Mouse (Mus musculus): ENCODE measurements around the gene D130052B06Rik. TPM values are rescaled to one million over a fixed set of nuclear protein-coding genes. Genes with fewer than 3 reads are reported as not detected.

D130052B06Rik gene
- total RNA-seq (2014; fragmentation: Nextera tagmentation) (not detected in 2 replicates), total RNA-seq (2017) (not detected in 2 replicates)

- no peak for ATAC-seq (replicated peaks; ENCODE audit: poor library complexity, severe bottlenecking)
Observed at GRCm38 (mm10) chr11:33598986-33599385, at the start of gene D130052B06Rik. D130052B06Rik (plus strand) TSS chr11:33599302.

GRCm38 (mm10) chr11:33550861-33551560, 48.1 kb upstream of the D130052B06Rik start:
- no peak for ATAC-seq (replicated peaks; ENCODE audit: poor library complexity, severe bottlenecking)

GRCm38 (mm10) chr11:33554123-33554522, 45.0 kb upstream of the D130052B06Rik start:
- no peak for ATAC-seq (replicated peaks; ENCODE audit: poor library complexity, severe bottlenecking)

GRCm38 (mm10) chr11:33563921-33564320, 35.2 kb upstream of the D130052B06Rik start:
- no peak for ATAC-seq (replicated peaks; ENCODE audit: poor library complexity, severe bottlenecking)

GRCm38 (mm10) chr11:33570413-33570812, 28.7 kb upstream of the D130052B06Rik start:
- no peak for ATAC-seq (replicated peaks; ENCODE audit: poor library complexity, severe bottlenecking)

GRCm38 (mm10) chr11:33574944-33575343, 24.2 kb upstream of the D130052B06Rik start:
- no peak for ATAC-seq (replicated peaks; ENCODE audit: poor library complexity, severe bottlenecking)

- ATAC-seq (replicated peaks; ENCODE audit: poor library complexity, severe bottlenecking): no peak
Observed at GRCm38 (mm10) chr11:33578859-33579258, 20.2 kb upstream of the D130052B06Rik start, which contains the start of gene Gabrp. Gabrp (minus strand) TSS chr11:33578959.

- ATAC-seq (replicated peaks; ENCODE audit: poor library complexity, severe bottlenecking): no peak
Observed at GRCm38 (mm10) chr11:33579621-33580020, 19.5 kb upstream of the D130052B06Rik start.

- ATAC-seq (replicated peaks; ENCODE audit: poor library complexity, severe bottlenecking): no peak
Observed at GRCm38 (mm10) chr11:33586614-33587013, 12.5 kb upstream of the D130052B06Rik start.

GRCm38 (mm10) chr11:33590771-33591170, 8.3 kb upstream of the D130052B06Rik start:
- ATAC-seq (replicated peaks; ENCODE audit: poor library complexity, severe bottlenecking): no peak

GRCm38 (mm10) chr11:33592826-33593225, 6.3 kb upstream of the D130052B06Rik start:
- no peak for ATAC-seq (replicated peaks; ENCODE audit: poor library complexity, severe bottlenecking)

- no peak for ATAC-seq (replicated peaks; ENCODE audit: poor library complexity, severe bottlenecking)
Observed at GRCm38 (mm10) chr11:33596655-33597054, 2.4 kb upstream of the D130052B06Rik start.

GRCm38 (mm10) chr11:33603174-33603573, 4.1 kb downstream of the D130052B06Rik start:
- ATAC-seq (replicated peaks; ENCODE audit: poor library complexity, severe bottlenecking): no peak

GRCm38 (mm10) chr11:33607784-33608183, 8.7 kb downstream of the D130052B06Rik start:
- ATAC-seq (replicated peaks; ENCODE audit: poor library complexity, severe bottlenecking): no peak

GRCm38 (mm10) chr11:33614218-33614617, 15.1 kb downstream of the D130052B06Rik start:
- ATAC-seq (replicated peaks; ENCODE audit: poor library complexity, severe bottlenecking): peak; percentile 93

GRCm38 (mm10) chr11:33627136-33627742, 28.1 kb downstream of the D130052B06Rik start:
- no peak for ATAC-seq (replicated peaks; ENCODE audit: poor library complexity, severe bottlenecking)

GRCm38 (mm10) chr11:33637107-33637506, 38.0 kb downstream of the D130052B06Rik start:
- peak; percentile 50 for ATAC-seq (replicated peaks; ENCODE audit: poor library complexity, severe bottlenecking)

- no peak for ATAC-seq (replicated peaks; ENCODE audit: poor library complexity, severe bottlenecking)
Observed at GRCm38 (mm10) chr11:33649358-33649757, 50.3 kb downstream of the D130052B06Rik start.

GRCm38 (mm10) chr11:33654485-33654884, 55.4 kb downstream of the D130052B06Rik start:
- ATAC-seq (replicated peaks; ENCODE audit: poor library complexity, severe bottlenecking): no peak

- no peak for ATAC-seq (replicated peaks; ENCODE audit: poor library complexity, severe bottlenecking)
Observed at GRCm38 (mm10) chr11:33655221-33655620, 56.1 kb downstream of the D130052B06Rik start.

- no peak for ATAC-seq (replicated peaks; ENCODE audit: poor library complexity, severe bottlenecking)
Observed at GRCm38 (mm10) chr11:33655861-33656593, 56.9 kb downstream of the D130052B06Rik start.

All from granulocyte monocyte progenitor cell, adult 5-6 weeks (primary cell).